Comparison of ENCODE assay signal across 25 mouse cellular contexts in genomic region chr3:91957173-91957572, GRCm38 (mm10). TPM values are rescaled to one million over a fixed set of nuclear protein-coding genes. Genes with fewer than 3 reads are reported as not detected.
DNase-seq lines count a peak whose midpoint lies in the region; ATAC-seq and TF ChIP-seq lines count a peak whose summit lies in the region.
"Had no signal": no experiment of that assay in that cellular context is flagged by ENCODE, and none has a peak within 500 bp of the region (broad histone marks: within the 10 kb centered on the region; RNA-seq: fewer than 3 reads in every experiment).

No protein-coding gene starts in this region.

- no peak for DNase-seq in kidney, postnatal 10 days
- peak; percentile 21 for DNase-seq in kidney, postnatal 0 days (ENCODE audit: low spot score)
- DNase-seq in kidney, adult 9 months = no peak
- no peak for DNase-seq in midbrain, postnatal 0 days (ENCODE audit: low spot score)
- DNase-seq: adrenal gland, adult 8-10 months; adrenal gland, postnatal 14 days; adrenal gland, postnatal 36 days; cerebellum, adult 11-12 months; cerebellum, adult 2 months; cerebellum, adult 9-10 months; cerebellum, postnatal 10 days; cerebellum, postnatal 25 days; forebrain, postnatal 0 days had no signal

- H3K4me1 ChIP-seq in kidney, embryonic 15.5 days = no peaks in the 10 kb centered on the region
- no peaks in the 10 kb centered on the region for H3K4me1 ChIP-seq in kidney, postnatal 0 days (replicated peaks; ENCODE audit: insufficient read depth, low read length)
- H3K4me1 ChIP-seq in midbrain, postnatal 0 days (ENCODE audit: insufficient read depth, low read length) = no peaks in the 10 kb centered on the region
- H3K4me1 ChIP-seq: embryonic facial prominence, embryonic 10.5 days; embryonic facial prominence, embryonic 12.5 days; forebrain, embryonic 13.5 days; forebrain, embryonic 15.5 days had no signal

- H3K36me3 ChIP-seq in kidney, embryonic 15.5 days = no peaks in the 10 kb centered on the region
- no peaks in the 10 kb centered on the region for H3K36me3 ChIP-seq in kidney, postnatal 0 days (ENCODE audit: insufficient read depth, low read length)
- H3K36me3 ChIP-seq in midbrain, postnatal 0 days (ENCODE audit: insufficient read depth, low read length) = no peaks in the 10 kb centered on the region
- H3K36me3 ChIP-seq: embryonic facial prominence, embryonic 10.5 days; embryonic facial prominence, embryonic 12.5 days; forebrain, embryonic 15.5 days had no signal

- H3K9me3 ChIP-seq in kidney, embryonic 15.5 days (replicated peaks) = no peaks in the 10 kb centered on the region
- H3K9me3 ChIP-seq in kidney, postnatal 0 days (replicated peaks; ENCODE audit: low read length) = no peaks in the 10 kb centered on the region
- no peaks in the 10 kb centered on the region for H3K9me3 ChIP-seq in midbrain, postnatal 0 days (ENCODE audit: low read length)
- H3K9me3 ChIP-seq: embryonic facial prominence, embryonic 12.5 days; forebrain, embryonic 13.5 days; forebrain, embryonic 15.5 days had no signal

- no peak overlapping the region for H3K27ac ChIP-seq in kidney, embryonic 15.5 days
- no peak overlapping the region for H3K27ac ChIP-seq in kidney, postnatal 0 days
- H3K27ac ChIP-seq in midbrain, postnatal 0 days (ENCODE audit: low read depth, low read length) = no peak overlapping the region
- H3K27ac ChIP-seq: embryonic facial prominence, embryonic 10.5 days; embryonic facial prominence, embryonic 12.5 days; forebrain, embryonic 13.5 days; forebrain, embryonic 15.5 days had no signal

- no peak overlapping the region for H3K4me3 ChIP-seq in kidney, embryonic 15.5 days (replicated peaks)
- no peak overlapping the region for H3K4me3 ChIP-seq in kidney, postnatal 0 days (replicated peaks; ENCODE audit: low read depth, low read length)
- no peak overlapping the region for H3K4me3 ChIP-seq in midbrain, postnatal 0 days (ENCODE audit: low read depth, low read length)
- H3K4me3 ChIP-seq: embryonic facial prominence, embryonic 10.5 days; embryonic facial prominence, embryonic 12.5 days; forebrain, embryonic 13.5 days; forebrain, embryonic 15.5 days had no signal

- no peaks in the 10 kb centered on the region for H3K27me3 ChIP-seq in kidney, embryonic 15.5 days
- H3K27me3 ChIP-seq in kidney, postnatal 0 days (ENCODE audit: insufficient read depth, low read length) = no peaks in the 10 kb centered on the region
- no peaks in the 10 kb centered on the region for H3K27me3 ChIP-seq in midbrain, postnatal 0 days (ENCODE audit: insufficient read depth, low read length)
- H3K27me3 ChIP-seq: embryonic facial prominence, embryonic 12.5 days; forebrain, embryonic 13.5 days; forebrain, embryonic 15.5 days had no signal

- H3K4me2 ChIP-seq in kidney, embryonic 15.5 days = no peak overlapping the region
- H3K4me2 ChIP-seq in kidney, postnatal 0 days (ENCODE audit: low read length) = no peak overlapping the region
- H3K4me2 ChIP-seq in midbrain, postnatal 0 days (ENCODE audit: low read depth, low read length, poor library complexity, severe bottlenecking) = no peak overlapping the region
- H3K4me2 ChIP-seq: embryonic facial prominence, embryonic 12.5 days; forebrain, embryonic 13.5 days; forebrain, embryonic 15.5 days had no signal

- peak; percentile 71; the same call in 1 of the 2 replicates for ATAC-seq in kidney, embryonic 15.5 days (replicated peaks; ENCODE audit: low FRiP score)
- ATAC-seq in kidney, postnatal 0 days (replicated peaks; ENCODE audit: low FRiP score, low read depth) = 0 out of 2 replicates have a peak, but pooled peaks have one; percentile 33
- no peak for ATAC-seq in midbrain, postnatal 0 days (ENCODE audit: low FRiP score)
- ATAC-seq: activated CD4-positive, CD25-positive, alpha-beta regulatory T cell, adult 4 months; forebrain, embryonic 13.5 days; forebrain, embryonic 15.5 days; forebrain, postnatal 0 days had no signal

- WGBS in kidney, embryonic 15.5 days = 32% methylated on average over 1 of the region's 1 CpGs
- WGBS in kidney, postnatal 0 days = 56% methylated on average over 1 of the region's 1 CpGs
- 81% methylated on average over 1 of the region's 1 CpGs for WGBS in midbrain, postnatal 0 days

- no peak overlapping the region for H3K9ac ChIP-seq in kidney, embryonic 15.5 days
- no peak overlapping the region for H3K9ac ChIP-seq in kidney, postnatal 0 days (ENCODE audit: low read depth, low read length)
- H3K9ac ChIP-seq in midbrain, postnatal 0 days (replicated peaks; ENCODE audit: low read length, poor library complexity, severe bottlenecking) = no peak overlapping the region
- H3K9ac ChIP-seq: embryonic facial prominence, embryonic 12.5 days; forebrain, embryonic 13.5 days; forebrain, embryonic 15.5 days; forebrain, postnatal 0 days had no signal

- TF ChIP-seq CTCF in kidney, postnatal 0 days (IDR thresholded peaks at IDR 0.05; ENCODE audit: low read depth) = no peak
- TF ChIP-seq CTCF in midbrain, postnatal 0 days (IDR thresholded peaks at IDR 0.05) = no peak

RNA-seq across cellular contexts. Expression of gene Pglyrp3, which starts 57.2 kb away (rescaled TPM):
- polyA plus RNA-seq in kidney, embryonic 15.5 days (2015; fragmentation: Nextera tagmentation; extraction: Ambion mirVana) = not detected in 2 replicates
- polyA plus RNA-seq in kidney, postnatal 0 days (2015; fragmentation: Nextera tagmentation; extraction: Ambion mirVana) = not detected in 2 replicates
- total RNA-seq in midbrain, postnatal 0 days (2014; rRNA removed) = not detected in 2 replicates
- not detected in 2 replicates for polyA plus RNA-seq in midbrain, postnatal 0 days (2015; fragmentation: Nextera tagmentation; extraction: Ambion mirVana)
- total RNA-seq: adrenal gland, adult 18-20 months; adrenal gland, adult 8-10 months; adrenal gland, postnatal 14 days; adrenal gland, postnatal 36 days; ES-E14; forebrain, postnatal 0 days; MEL had no signal
- polyA plus RNA-seq: activated CD4-positive, CD25-positive, alpha-beta regulatory T cell, adult 4 months; C2C12; cerebellum, adult 2 months; cortical plate, adult 2 months; embryonic facial prominence, embryonic 10.5 days; embryonic facial prominence, embryonic 12.5 days; forebrain, embryonic 11.5 days; forebrain, embryonic 13.5 days; forebrain, embryonic 15.5 days; forebrain, postnatal 0 days had no signal
